Mouse (Mus musculus) midbrain, embryonic 10.5 days (tissue): ENCODE data around the gene Dcps. TPM values are rescaled to one million over a fixed set of nuclear protein-coding genes. Genes with fewer than 3 reads are reported as not detected.

Source experiments
- DNase-seq: peaks from one replicate; pipeline ENCODE4 v3.0.0-alpha.2; 2017; ENCODE audit warnings: low spot score
- H3K27ac ChIP-seq: fragments of 300-500 bp; sonication (generic); replicated peaks from 2 replicates; pipeline ENCODE4 v1.5.1; 2016; ENCODE audit warnings: mild to moderate bottlenecking
- H3K27me3 ChIP-seq: fragments of 300-500 bp; sonication (generic); 2 replicates; pipeline ENCODE4 v1.6.1; 2016; ENCODE audit warnings: low read depth, mild to moderate bottlenecking; ENCODE audit not compliant: poor library complexity, severe bottlenecking
- H3K36me3 ChIP-seq: fragments of 300-500 bp; sonication (generic); 2 replicates; pipeline ENCODE4 v1.6.1; 2016; ENCODE audit warnings: mild to moderate bottlenecking, moderate library complexity
- H3K4me1 ChIP-seq: fragments of 300-500 bp; sonication (generic); 2 replicates; pipeline ENCODE4 v1.6.1; 2016
- H3K4me3 ChIP-seq: fragments of 300-500 bp; sonication (generic); 2 replicates; pipeline ENCODE4 v1.5.1; 2016; ENCODE audit warnings: mild to moderate bottlenecking, moderate library complexity
- H3K9me3 ChIP-seq: fragments of 300-500 bp; sonication (generic); replicated peaks from 2 replicates; pipeline ENCODE4 v1.6.1; 2016; ENCODE audit warnings: mild to moderate bottlenecking
- WGBS: fragments of 180-500 bp; shearing (Covaris S2); methylation state at CpG from one replicate; pipeline ENCODE4 v1.1.7; 2016; 5-methylcytosine and 5-hydroxymethylcytosine counted together
- polyA plus RNA-seq: library from polyadenylated mRNA; unstranded; fragments of >200 nt; fragmentation: Nextera tagmentation; extraction: Ambion mirVana; gene quantifications from 2 replicates; pipeline ENCODE4 v1.2.1, GENCODE M21; 2016

Dcps gene
- polyA plus RNA-seq, 1 experiment from 2014 or later: 108 TPM

DNA sequence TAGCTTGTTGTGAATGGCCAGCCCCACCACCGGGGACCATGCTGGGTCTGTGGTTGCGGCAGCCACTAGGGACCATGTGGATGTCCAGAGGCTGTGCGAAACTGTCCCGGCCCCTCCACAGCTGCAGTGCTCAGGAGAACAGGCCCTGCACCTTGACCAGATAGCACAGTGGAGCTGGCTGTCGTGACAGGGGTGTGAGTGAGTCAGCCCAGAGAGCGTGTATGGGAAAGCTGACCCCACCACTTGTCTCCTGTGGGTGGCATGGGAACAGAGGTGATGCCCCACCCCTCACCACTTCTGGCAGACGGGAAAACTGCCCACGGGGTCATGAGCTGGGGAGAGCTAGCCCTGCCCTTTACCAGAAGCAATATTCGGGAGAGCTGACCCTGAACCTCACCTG is 30.7 kb downstream of the Dcps start:
- DNase-seq: no peak
- Histone ChIP-seq H3K9me3 (no peaks in the 10 kb centered on the region), H3K27ac (no peak overlapping the region), H3K36me3 (0 out of 2 replicates have a peak, but pooled peaks cover 2% of the 10 kb centered on the region), H3K4me1 (no peaks in the 10 kb centered on the region), H3K4me3 (no peak overlapping the region), H3K27me3 (no peaks in the 10 kb centered on the region)
- 91% methylated on average over 9 of the region's 9 CpGs for WGBS

DNA sequence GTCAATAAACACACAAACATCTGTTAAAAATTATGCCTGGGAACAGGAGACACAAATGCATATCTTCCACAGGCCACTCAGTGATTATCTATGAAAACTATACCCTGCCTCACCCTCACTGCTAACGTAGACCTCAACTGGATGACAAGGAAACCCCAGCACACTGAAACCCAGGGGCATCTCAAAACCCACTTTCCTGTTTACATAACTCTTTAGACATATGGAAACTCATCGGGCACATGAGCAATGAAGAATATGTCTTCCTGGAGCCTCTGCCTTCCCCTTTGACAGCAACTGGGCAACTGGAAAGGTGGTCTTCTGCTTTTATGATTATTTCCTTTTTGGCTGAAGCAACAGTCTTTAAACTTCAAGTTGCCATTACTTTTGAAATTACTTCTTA is 33.6 kb downstream of the Dcps start:
- Histone ChIP-seq H3K4me3 (no peak overlapping the region), H3K27me3 (no peaks in the 10 kb centered on the region), H3K27ac (no peak overlapping the region), H3K36me3 (0 out of 2 replicates have a peak, but pooled peaks cover 2% of the 10 kb centered on the region), H3K4me1 (peaks cover 9% of the 10 kb centered on the region; the same call in 1 of the 2 replicates), H3K9me3 (no peaks in the 10 kb centered on the region)
- WGBS: 83% methylated on average over 2 of the region's 2 CpGs
- DNase-seq: no peak

DNA sequence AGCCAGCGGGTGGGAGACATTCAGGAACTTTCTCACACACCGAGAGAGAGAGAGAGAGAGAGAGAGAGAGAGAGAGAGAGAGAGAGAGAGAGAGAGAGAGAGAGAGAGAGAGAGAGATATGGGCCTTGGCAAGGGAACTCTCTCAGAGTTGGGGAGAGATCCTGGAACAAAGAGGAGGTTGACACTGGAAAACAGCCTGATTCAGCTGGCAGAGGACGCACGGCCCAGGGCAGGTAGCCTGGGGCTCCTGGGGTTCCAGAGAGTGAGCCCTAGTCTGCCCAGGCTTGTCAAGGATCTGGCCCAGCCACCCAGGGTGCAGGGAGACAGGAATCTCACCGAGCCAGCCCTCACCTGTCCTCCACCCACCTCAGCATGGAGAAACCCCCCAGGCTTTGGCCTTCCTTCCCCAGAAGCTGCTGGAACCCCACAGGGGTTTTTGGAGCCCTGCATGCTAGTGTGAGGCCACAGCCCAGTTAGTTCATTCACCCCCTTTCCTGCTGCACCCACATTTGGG is 36.6 kb downstream of the Dcps start:
- peaks cover 20% of the 10 kb centered on the region for H3K36me3 ChIP-seq
- H3K9me3 ChIP-seq: no peaks in the 10 kb centered on the region
- peaks cover 9% of the 10 kb centered on the region; the same call in 1 of the 2 replicates for H3K4me1 ChIP-seq
- H3K27ac ChIP-seq: 0 out of 2 replicates have a peak overlapping the region, but pooled peaks have one; percentile 55
- no peaks in the 10 kb centered on the region for H3K27me3 ChIP-seq
- no peak overlapping the region for H3K4me3 ChIP-seq
- no peak for DNase-seq
- 84% methylated on average over 5 of the region's 5 CpGs for WGBS

DNA sequence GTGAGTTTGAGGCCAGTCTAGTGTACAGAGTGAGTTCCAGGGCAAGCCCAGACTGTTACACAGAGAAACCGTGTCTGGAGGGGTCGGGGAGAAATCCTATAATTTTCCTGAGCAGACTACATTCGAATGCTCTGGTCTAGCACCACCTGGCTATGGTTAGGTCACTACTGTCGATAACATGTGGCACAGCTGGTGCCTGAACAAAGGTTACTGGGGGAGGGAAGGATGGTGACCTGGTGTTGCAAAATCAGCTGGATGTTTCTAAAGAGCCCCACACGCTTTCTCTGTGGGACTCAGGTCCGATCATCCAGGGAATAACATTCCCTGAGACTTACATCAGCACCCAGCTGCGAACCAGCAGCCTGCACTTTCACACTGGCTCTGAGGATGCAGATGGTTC is 37.8 kb downstream of the Dcps start:
- H3K36me3 ChIP-seq: peaks cover 20% of the 10 kb centered on the region
- 80% methylated on average over 7 of the region's 7 CpGs for WGBS
- H3K4me1 ChIP-seq: peaks cover 9% of the 10 kb centered on the region; the same call in 1 of the 2 replicates
- H3K9me3 ChIP-seq: no peaks in the 10 kb centered on the region
- no peaks in the 10 kb centered on the region for H3K27me3 ChIP-seq
- no peak overlapping the region for H3K27ac ChIP-seq
- no peak for DNase-seq
- no peak overlapping the region for H3K4me3 ChIP-seq

DNA sequence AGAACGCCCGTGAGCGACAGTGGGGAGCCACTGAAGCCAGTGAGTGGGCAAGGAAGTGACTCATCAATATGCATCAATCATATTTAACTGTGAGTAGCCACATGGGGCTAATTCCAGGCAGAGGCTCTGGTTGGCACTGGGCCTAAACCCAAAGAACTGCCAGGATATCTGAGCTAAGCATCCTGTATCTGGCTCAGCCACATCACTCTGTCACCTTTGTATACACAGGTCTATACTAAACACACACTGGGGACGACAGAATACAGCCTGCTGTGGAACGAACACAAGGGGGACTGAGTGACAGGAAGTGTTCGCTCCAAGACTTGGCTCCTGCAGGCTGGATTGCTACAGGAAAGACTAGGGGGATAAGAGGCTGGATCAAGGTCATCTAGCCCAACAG is 40.3 kb downstream of the Dcps start:
- H3K4me1 ChIP-seq: peaks cover 9% of the 10 kb centered on the region; the same call in 1 of the 2 replicates
- H3K36me3 ChIP-seq: peaks cover 20% of the 10 kb centered on the region
- no peaks in the 10 kb centered on the region for H3K9me3 ChIP-seq
- H3K27me3 ChIP-seq: no peaks in the 10 kb centered on the region
- DNase-seq: no peak
- WGBS: 88% methylated on average over 6 of the region's 6 CpGs
- no peak overlapping the region for H3K27ac ChIP-seq
- H3K4me3 ChIP-seq: no peak overlapping the region

DNA sequence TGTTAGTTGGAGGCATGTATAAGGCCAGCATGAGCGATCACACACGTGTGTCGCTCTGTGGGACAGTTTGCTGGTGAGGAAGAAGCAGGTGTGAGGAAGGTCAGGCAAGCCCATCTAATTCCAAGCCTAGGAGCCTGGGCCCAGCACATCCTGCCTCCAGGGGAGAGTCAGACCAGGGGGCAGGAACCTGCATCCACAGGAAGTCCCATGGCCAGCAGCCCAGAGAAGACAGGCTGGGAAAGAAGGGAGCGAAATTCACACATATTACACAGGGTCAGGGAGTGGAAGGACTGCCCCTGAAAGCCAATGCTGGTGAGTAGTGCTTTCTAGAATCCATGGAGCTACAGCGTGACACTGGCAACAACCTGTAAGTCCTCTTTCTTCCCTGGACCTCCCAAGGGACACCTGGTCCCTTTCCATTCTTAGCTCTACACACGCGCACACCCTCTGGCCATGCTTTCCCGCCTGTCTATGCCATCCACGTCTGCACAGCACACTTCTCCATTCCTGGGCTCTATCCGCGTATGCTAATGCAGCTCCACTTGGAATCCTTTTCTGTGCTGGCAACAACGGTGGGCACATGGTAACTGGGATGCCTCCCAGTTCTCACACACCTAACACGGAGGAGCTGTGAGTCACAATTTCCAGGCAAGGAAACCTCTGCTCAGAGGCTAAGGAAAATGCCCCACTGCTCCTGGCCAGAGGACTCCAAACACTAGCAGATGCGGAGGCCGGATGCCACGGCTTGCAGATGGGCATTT is 44.0 kb downstream of the Dcps start:
- no peak for DNase-seq
- no peaks in the 10 kb centered on the region for H3K9me3 ChIP-seq
- no peaks in the 10 kb centered on the region for H3K27me3 ChIP-seq
- no peak overlapping the region for H3K4me3 ChIP-seq
- no peak overlapping the region for H3K27ac ChIP-seq
- 92% methylated on average over 16 of the region's 16 CpGs for WGBS
- H3K36me3 ChIP-seq: peaks cover 52% of the 10 kb centered on the region
- H3K4me1 ChIP-seq: no peaks in the 10 kb centered on the region

DNA sequence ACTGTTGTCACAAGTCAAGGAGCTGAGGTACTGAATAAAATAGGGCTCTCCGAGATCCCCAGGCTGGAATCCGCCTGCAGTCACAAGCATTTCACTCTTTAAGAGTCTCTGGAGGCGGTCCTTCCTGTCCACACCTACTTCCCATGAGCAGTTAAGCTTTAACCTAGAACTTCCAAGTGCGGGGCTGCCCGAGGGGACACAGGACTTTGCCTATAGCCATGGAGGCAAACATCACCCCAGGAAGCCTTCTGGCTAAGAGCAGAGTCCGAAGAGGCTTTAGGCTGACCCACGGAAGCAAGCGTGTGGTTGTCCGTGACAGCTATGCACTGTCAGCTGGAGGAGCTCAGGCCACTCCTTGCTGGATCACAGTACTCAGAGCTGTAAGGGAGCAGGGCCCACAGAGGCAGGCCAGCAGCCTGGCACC is 46.9 kb downstream of the Dcps start:
- DNase-seq: no peak
- no peaks in the 10 kb centered on the region for H3K4me1 ChIP-seq
- H3K27me3 ChIP-seq: no peaks in the 10 kb centered on the region
- WGBS: 89% methylated on average over 9 of the region's 9 CpGs
- peaks cover 60% of the 10 kb centered on the region for H3K36me3 ChIP-seq
- H3K9me3 ChIP-seq: no peaks in the 10 kb centered on the region
- no peak overlapping the region for H3K4me3 ChIP-seq
- H3K27ac ChIP-seq: no peak overlapping the region

DNA sequence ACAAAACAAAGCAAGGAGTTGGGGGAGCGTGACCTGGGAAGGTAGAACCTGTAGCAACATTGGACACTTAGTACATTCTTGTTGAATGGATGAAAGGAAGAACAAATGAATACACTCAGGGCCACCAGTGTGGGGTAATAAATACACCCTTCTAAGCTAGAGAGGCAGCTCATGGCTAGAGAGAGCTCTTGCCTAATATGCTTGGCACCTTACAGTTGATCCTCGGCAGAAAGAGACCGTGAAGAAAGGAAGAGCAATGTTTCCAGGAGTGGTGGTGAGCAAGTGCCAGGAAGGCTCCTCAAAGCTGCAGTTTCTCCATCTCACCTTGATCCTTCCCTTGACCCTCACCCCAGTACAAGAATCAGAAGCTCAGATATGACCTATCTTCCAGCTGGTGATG is 47.3 kb downstream of the Dcps start:
- DNase-seq: no peak
- H3K27me3 ChIP-seq: no peaks in the 10 kb centered on the region
- 94% methylated on average over 3 of the region's 3 CpGs for WGBS
- H3K9me3 ChIP-seq: no peaks in the 10 kb centered on the region
- no peaks in the 10 kb centered on the region for H3K4me1 ChIP-seq
- no peak overlapping the region for H3K27ac ChIP-seq
- peaks cover 64% of the 10 kb centered on the region for H3K36me3 ChIP-seq
- H3K4me3 ChIP-seq: no peak overlapping the region

DNA sequence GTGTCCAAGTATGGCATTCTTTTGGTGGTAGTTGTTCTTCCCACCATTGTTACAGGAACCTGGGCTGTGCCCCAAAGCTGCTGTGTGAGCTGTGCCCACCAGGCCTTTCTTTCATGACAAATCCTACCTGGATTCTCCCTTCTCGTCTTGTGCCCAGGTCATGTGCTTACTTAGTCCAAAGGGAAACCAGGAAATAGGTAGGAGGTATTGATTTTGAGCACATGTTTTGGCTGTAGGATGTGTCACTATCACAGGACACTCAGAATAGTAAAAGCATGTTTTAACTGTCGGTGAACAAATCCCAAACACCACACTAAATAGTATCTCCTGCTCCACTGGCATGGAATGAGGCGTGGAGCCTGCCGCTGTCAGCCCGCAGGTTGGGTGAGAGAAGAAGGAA is 48.3 kb downstream of the Dcps start:
- no peak for DNase-seq
- H3K36me3 ChIP-seq: peaks cover 74% of the 10 kb centered on the region
- H3K4me1 ChIP-seq: no peaks in the 10 kb centered on the region
- H3K9me3 ChIP-seq: no peaks in the 10 kb centered on the region
- H3K4me3 ChIP-seq: no peak overlapping the region
- H3K27ac ChIP-seq: no peak overlapping the region
- 95% methylated on average over 5 of the region's 5 CpGs for WGBS
- H3K27me3 ChIP-seq: no peaks in the 10 kb centered on the region

DNA sequence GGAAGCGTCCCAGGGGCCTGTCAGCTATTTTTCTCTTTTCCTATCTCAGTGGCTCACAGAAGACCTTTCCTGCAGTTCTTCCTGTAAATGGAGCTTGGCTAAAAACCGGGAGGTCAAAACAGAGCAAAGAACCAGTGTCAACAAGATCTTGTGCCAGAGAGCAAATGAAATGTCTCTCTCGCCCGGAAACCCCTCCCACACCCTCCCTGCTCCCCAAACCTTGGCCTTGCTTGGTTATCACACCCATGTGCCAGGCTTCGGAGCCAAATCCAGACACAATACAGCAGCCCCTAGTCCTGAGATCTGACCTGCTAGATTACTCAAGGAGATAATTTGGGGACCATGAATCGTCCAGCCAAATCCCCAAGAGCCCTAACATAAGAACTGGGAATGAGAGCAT is 48.7 kb downstream of the Dcps start:
- Histone ChIP-seq H3K9me3 (no peaks in the 10 kb centered on the region), H3K27ac (no peak overlapping the region), H3K36me3 (peaks cover 77% of the 10 kb centered on the region), H3K4me1 (no peaks in the 10 kb centered on the region), H3K27me3 (no peaks in the 10 kb centered on the region), H3K4me3 (no peak overlapping the region)
- no peak for DNase-seq
- 90% methylated on average over 6 of the region's 6 CpGs for WGBS

DNA sequence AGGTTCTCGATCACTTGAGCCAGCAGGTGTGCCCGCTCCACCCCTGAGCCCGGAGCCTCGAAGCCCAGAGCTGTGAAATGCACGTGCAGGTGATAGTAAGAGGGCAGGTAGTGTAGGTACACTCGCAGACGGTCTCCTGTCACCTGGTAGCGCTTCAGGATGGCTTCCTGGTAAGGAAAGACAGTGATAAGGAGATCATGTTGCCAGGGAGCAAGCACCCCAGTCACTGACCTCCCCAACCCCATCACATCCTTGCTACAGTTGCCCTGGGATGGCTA is 51.2 kb downstream of the Dcps start:
- Histone ChIP-seq H3K36me3 (peaks cover 84% of the 10 kb centered on the region), H3K4me1 (no peaks in the 10 kb centered on the region)
- WGBS: 88% methylated on average over 8 of the region's 8 CpGs

DNA sequence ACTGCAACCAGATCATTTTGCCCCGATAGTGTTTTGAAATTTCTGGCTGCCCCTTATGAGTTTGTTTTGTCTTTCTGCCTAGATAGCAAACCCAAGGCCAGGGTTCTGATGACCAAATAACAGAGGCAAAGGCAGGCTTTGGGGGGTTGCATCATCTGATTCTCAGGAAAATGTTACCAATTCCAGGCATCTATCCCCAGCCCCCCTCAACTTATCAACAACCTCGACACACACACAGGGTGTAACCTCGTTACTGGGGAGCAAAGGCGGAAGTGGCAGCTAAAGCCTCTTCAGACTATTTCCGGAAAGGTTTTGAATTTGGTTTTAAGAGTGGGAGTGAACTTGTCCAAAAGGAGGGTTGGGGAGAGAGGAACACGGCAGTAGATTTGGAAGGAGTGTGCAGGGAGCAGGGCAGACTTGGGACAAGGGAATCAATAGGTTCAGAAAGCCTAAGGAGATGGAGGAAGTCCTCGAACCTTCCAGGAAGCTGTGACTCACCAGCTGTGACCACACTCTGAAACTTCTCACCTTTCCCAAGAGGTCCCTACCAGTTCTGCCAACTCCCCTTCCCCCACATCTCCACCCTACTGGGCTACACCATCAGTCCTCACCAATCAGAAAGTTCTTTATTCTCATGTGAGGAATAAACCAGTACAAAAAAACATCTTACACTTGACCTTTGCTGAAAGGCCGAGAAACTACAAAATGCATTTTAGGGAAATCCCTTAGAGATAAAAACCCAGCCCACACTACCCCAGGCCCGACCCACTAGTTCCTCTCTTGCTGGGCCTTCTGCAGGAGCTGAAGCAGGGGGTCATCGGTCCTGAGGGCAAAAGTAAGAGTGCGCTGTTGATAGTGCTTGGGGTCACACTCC is 51.8 kb downstream of the Dcps start:
- peaks cover 80% of the 10 kb centered on the region for H3K36me3 ChIP-seq
- no peak for DNase-seq

More for the DNA sequence above, 51.2 kb downstream of the Dcps start:
- no peaks in the 10 kb centered on the region for H3K9me3 ChIP-seq
- H3K27ac ChIP-seq: no peak overlapping the region
- no peak for DNase-seq
- no peak overlapping the region for H3K4me3 ChIP-seq
- no peaks in the 10 kb centered on the region for H3K27me3 ChIP-seq

DNA sequence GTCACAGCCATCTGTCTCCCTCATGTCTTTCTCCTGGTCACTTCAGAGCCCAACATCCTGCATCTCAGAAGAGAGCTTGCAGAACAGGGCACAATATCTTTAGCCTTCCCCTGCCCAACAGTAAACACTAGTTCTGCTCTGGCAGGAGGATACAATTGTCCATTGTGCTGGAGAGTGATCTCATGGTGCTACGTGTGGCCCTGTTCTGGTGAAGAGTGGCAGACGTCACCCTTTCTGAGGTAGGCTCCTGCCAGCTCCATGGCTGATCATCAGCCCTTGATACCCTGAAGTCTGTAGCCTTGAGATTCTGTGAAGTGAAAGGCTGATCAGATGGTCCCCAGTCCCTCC is 52.4 kb downstream of the Dcps start:
- 76% methylated on average over 2 of the region's 2 CpGs for WGBS
- Histone ChIP-seq H3K9me3 (no peaks in the 10 kb centered on the region), H3K36me3 (peaks cover 74% of the 10 kb centered on the region), H3K27ac (no peak overlapping the region), H3K4me1 (no peaks in the 10 kb centered on the region), H3K27me3 (no peaks in the 10 kb centered on the region), H3K4me3 (no peak overlapping the region)
- DNase-seq: no peak

More for the DNA sequence above, 51.8 kb downstream of the Dcps start:
- Histone ChIP-seq H3K9me3 (no peaks in the 10 kb centered on the region), H3K4me1 (no peaks in the 10 kb centered on the region), H3K27ac (no peak overlapping the region), H3K4me3 (no peak overlapping the region), H3K27me3 (no peaks in the 10 kb centered on the region)
- WGBS: 86% methylated on average over 11 of the region's 11 CpGs
